Mouse (Mus musculus): Measurements from ENCODE around the gene Tnip1.

Tnip1 gene

GRCm38 (mm10) chr11:54871831-54872537, 90.7 kb downstream of the Tnip1 start:
- no peak for DNase-seq

GRCm38 (mm10) chr11:54869318-54869717, 93.4 kb downstream of the Tnip1 start:
- no peak for DNase-seq

- DNase-seq, result no peak
Observed at GRCm38 (mm10) chr11:54868445-54868844, 94.3 kb downstream of the Tnip1 start.

GRCm38 (mm10) chr11:54867903-54868434, 94.7 kb downstream of the Tnip1 start:
- no peak for DNase-seq

- no peak for DNase-seq
Observed at GRCm38 (mm10) chr11:54867049-54867385, 95.7 kb downstream of the Tnip1 start.

- peak; percentile 95 for DNase-seq
Observed at GRCm38 (mm10) chr11:54866119-54867048, 96.3 kb downstream of the Tnip1 start, which contains the start of gene Hint1. Hint1 (plus strand) TSS chr11:54866383.

GRCm38 (mm10) chr11:54865330-54866085, 97.2 kb downstream of the Tnip1 start:
- no peak for DNase-seq

- peak; percentile 69 for DNase-seq
Observed at GRCm38 (mm10) chr11:54862621-54863520, 99.8 kb downstream of the Tnip1 start.

- no peak for DNase-seq
Observed at GRCm38 (mm10) chr11:54861471-54862420, 101.0 kb downstream of the Tnip1 start.
